Mouse (Mus musculus): ENCODE results near the gene Far2. TPM values are rescaled to one million over a fixed set of nuclear protein-coding genes. Genes with fewer than 3 reads are reported as not detected.

The Far2 gene
- 2.1 and 2.2 TPM in 2 replicates for polyA plus RNA-seq (2014; fragmentation: Nextera tagmentation; extraction: Ambion mirVana)

- Histone ChIP-seq H3K4me3 (ENCODE audit: low read depth, low read length) (peak within 1 kb of the TSS; percentile 26), H3K27ac (ENCODE audit: low read depth, low read length) (no peak within 1 kb of the TSS), H3K4me2 (peak within 1 kb of the TSS; percentile 69), H3K36me3 (ENCODE audit: control insufficient read depth, insufficient read depth, low read length) (no peaks in the 10 kb centered on the region), H3K27me3 (ENCODE audit: control insufficient read depth, insufficient read depth, low read length) (peaks cover 4% of the 10 kb centered on the region; the same call in 1 of the 2 replicates), H3K9me3 (ENCODE audit: control insufficient read depth, low read length) (no peaks in the 10 kb centered on the region), H3K4me1 (ENCODE audit: control insufficient read depth, insufficient read depth, low read length) (no peaks in the 10 kb centered on the region), H3K9ac (ENCODE audit: low read length) (peak within 1 kb of the TSS; percentile 58)
- 3% methylated on average over 34 of the region's 34 CpGs for WGBS
- peak; percentile 89 for DNase-seq (ENCODE audit: low spot score, missing footprints)
- peak; percentile 80 for ATAC-seq (ENCODE audit: low FRiP score)
Observed at GRCm38 (mm10) chr6:148046881-148047649, at the start of gene Far2. Far2 (plus strand) TSS chr6:148047259.

GRCm38 (mm10) chr6:148000483-148000882, 46.6 kb upstream of the Far2 start:
- no peak overlapping the region for H3K27ac ChIP-seq (ENCODE audit: low read depth, low read length)
- no peaks in the 10 kb centered on the region for H3K36me3 ChIP-seq (ENCODE audit: control insufficient read depth, insufficient read depth, low read length)
- H3K9ac ChIP-seq (ENCODE audit: low read length) = no peak overlapping the region
- DNase-seq (ENCODE audit: low spot score, missing footprints) (no peak), ATAC-seq (ENCODE audit: low FRiP score) (peak; percentile 54; the same call in 1 of the 2 replicates)
- no peaks in the 10 kb centered on the region for H3K27me3 ChIP-seq (ENCODE audit: control insufficient read depth, insufficient read depth, low read length)
- WGBS = 92% methylated on average over 2 of the region's 2 CpGs
- no peaks in the 10 kb centered on the region for H3K4me1 ChIP-seq (ENCODE audit: control insufficient read depth, insufficient read depth, low read length)
- no peaks in the 10 kb centered on the region for H3K9me3 ChIP-seq (ENCODE audit: control insufficient read depth, low read length)
- H3K4me3 ChIP-seq (ENCODE audit: low read depth, low read length) = no peak overlapping the region
- no peak overlapping the region for H3K4me2 ChIP-seq

- Histone ChIP-seq H3K4me1 (ENCODE audit: control insufficient read depth, insufficient read depth, low read length) (no peaks in the 10 kb centered on the region), H3K36me3 (ENCODE audit: control insufficient read depth, insufficient read depth, low read length) (no peaks in the 10 kb centered on the region), H3K4me2 (no peak overlapping the region), H3K9me3 (ENCODE audit: control insufficient read depth, low read length) (no peaks in the 10 kb centered on the region), H3K27ac (ENCODE audit: low read depth, low read length) (no peak overlapping the region), H3K27me3 (ENCODE audit: control insufficient read depth, insufficient read depth, low read length) (no peaks in the 10 kb centered on the region), H3K4me3 (ENCODE audit: low read depth, low read length) (no peak overlapping the region), H3K9ac (ENCODE audit: low read length) (no peak overlapping the region)
- DNase-seq (ENCODE audit: low spot score, missing footprints) = no peak
- WGBS = 45% methylated on average over 3 of the region's 3 CpGs
- peak; percentile 77 for ATAC-seq (ENCODE audit: low FRiP score)
Observed at GRCm38 (mm10) chr6:148001071-148001470, 46.0 kb upstream of the Far2 start.

GRCm38 (mm10) chr6:148006118-148006837, 40.8 kb upstream of the Far2 start:
- H3K36me3 ChIP-seq (ENCODE audit: control insufficient read depth, insufficient read depth, low read length) = no peaks in the 10 kb centered on the region
- H3K9me3 ChIP-seq (ENCODE audit: control insufficient read depth, low read length) = no peaks in the 10 kb centered on the region
- no peaks in the 10 kb centered on the region for H3K4me1 ChIP-seq (ENCODE audit: control insufficient read depth, insufficient read depth, low read length)
- 71% methylated on average over 11 of the region's 11 CpGs for WGBS
- no peak for DNase-seq (ENCODE audit: low spot score, missing footprints)
- ATAC-seq (ENCODE audit: low FRiP score) = no peak
- H3K9ac ChIP-seq (ENCODE audit: low read length) = no peak overlapping the region
- no peak overlapping the region for H3K4me2 ChIP-seq
- no peaks in the 10 kb centered on the region for H3K27me3 ChIP-seq (ENCODE audit: control insufficient read depth, insufficient read depth, low read length)
- H3K4me3 ChIP-seq (ENCODE audit: low read depth, low read length) = no peak overlapping the region
- H3K27ac ChIP-seq (ENCODE audit: low read depth, low read length) = no peak overlapping the region

GRCm38 (mm10) chr6:148040759-148041158, 6.3 kb upstream of the Far2 start:
- WGBS = 84% methylated on average over 1 of the region's 1 CpGs
- no peaks in the 10 kb centered on the region for H3K27me3 ChIP-seq (ENCODE audit: control insufficient read depth, insufficient read depth, low read length)
- H3K4me3 ChIP-seq (ENCODE audit: low read depth, low read length) = no peak overlapping the region
- H3K4me2 ChIP-seq = no peak overlapping the region
- H3K4me1 ChIP-seq (ENCODE audit: control insufficient read depth, insufficient read depth, low read length) = no peaks in the 10 kb centered on the region
- DNase-seq (ENCODE audit: low spot score, missing footprints) (no peak), ATAC-seq (ENCODE audit: low FRiP score) (no peak)
- H3K9me3 ChIP-seq (ENCODE audit: control insufficient read depth, low read length) = no peaks in the 10 kb centered on the region
- no peaks in the 10 kb centered on the region for H3K36me3 ChIP-seq (ENCODE audit: control insufficient read depth, insufficient read depth, low read length)
- no peak overlapping the region for H3K27ac ChIP-seq (ENCODE audit: low read depth, low read length)
- H3K9ac ChIP-seq (ENCODE audit: low read length) = no peak overlapping the region

- Histone ChIP-seq H3K9me3 (ENCODE audit: control insufficient read depth, low read length) (no peaks in the 10 kb centered on the region), H3K4me1 (ENCODE audit: control insufficient read depth, insufficient read depth, low read length) (no peaks in the 10 kb centered on the region), H3K4me3 (ENCODE audit: low read depth, low read length) (peak overlapping the region; percentile 26), H3K27ac (ENCODE audit: low read depth, low read length) (no peak overlapping the region), H3K4me2 (peak overlapping the region; percentile 69), H3K36me3 (ENCODE audit: control insufficient read depth, insufficient read depth, low read length) (no peaks in the 10 kb centered on the region), H3K9ac (ENCODE audit: low read length) (peak overlapping the region; percentile 58), H3K27me3 (ENCODE audit: control insufficient read depth, insufficient read depth, low read length) (peaks cover 4% of the 10 kb centered on the region; the same call in 1 of the 2 replicates)
- no peak for ATAC-seq (ENCODE audit: low FRiP score)
- peak; percentile 87 for DNase-seq (ENCODE audit: low spot score, missing footprints)
Observed at GRCm38 (mm10) chr6:148047650-148047988, 560 bp downstream of the Far2 start.

- Histone ChIP-seq H3K9me3 (ENCODE audit: control insufficient read depth, low read length) (no peaks in the 10 kb centered on the region), H3K4me2 (no peak overlapping the region), H3K27ac (ENCODE audit: low read depth, low read length) (no peak overlapping the region), H3K9ac (ENCODE audit: low read length) (no peak overlapping the region), H3K4me1 (ENCODE audit: control insufficient read depth, insufficient read depth, low read length) (no peaks in the 10 kb centered on the region), H3K27me3 (ENCODE audit: control insufficient read depth, insufficient read depth, low read length) (no peaks in the 10 kb centered on the region), H3K4me3 (ENCODE audit: low read depth, low read length) (no peak overlapping the region), H3K36me3 (ENCODE audit: control insufficient read depth, insufficient read depth, low read length) (no peaks in the 10 kb centered on the region)
- DNase-seq (ENCODE audit: low spot score, missing footprints) (no peak), ATAC-seq (ENCODE audit: low FRiP score) (no peak)
- 81% methylated on average over 3 of the region's 3 CpGs for WGBS
Observed at GRCm38 (mm10) chr6:148063131-148063530, 16.1 kb downstream of the Far2 start.

- Histone ChIP-seq H3K9ac (ENCODE audit: low read length) (no peak overlapping the region), H3K9me3 (ENCODE audit: control insufficient read depth, low read length) (no peaks in the 10 kb centered on the region), H3K27ac (ENCODE audit: low read depth, low read length) (no peak overlapping the region), H3K4me2 (no peak overlapping the region), H3K4me3 (ENCODE audit: low read depth, low read length) (no peak overlapping the region), H3K4me1 (ENCODE audit: control insufficient read depth, insufficient read depth, low read length) (no peaks in the 10 kb centered on the region), H3K27me3 (ENCODE audit: control insufficient read depth, insufficient read depth, low read length) (no peaks in the 10 kb centered on the region), H3K36me3 (ENCODE audit: control insufficient read depth, insufficient read depth, low read length) (no peaks in the 10 kb centered on the region)
- WGBS = 90% methylated on average over 5 of the region's 5 CpGs
- no peak for ATAC-seq (ENCODE audit: low FRiP score)
- DNase-seq (ENCODE audit: low spot score, missing footprints) = no peak
Observed at GRCm38 (mm10) chr6:148066267-148066666, 19.2 kb downstream of the Far2 start.

GRCm38 (mm10) chr6:148068786-148069185, 21.7 kb downstream of the Far2 start:
- H3K36me3 ChIP-seq (ENCODE audit: control insufficient read depth, insufficient read depth, low read length) = no peaks in the 10 kb centered on the region
- ATAC-seq (ENCODE audit: low FRiP score) (no peak), DNase-seq (ENCODE audit: low spot score, missing footprints) (no peak)
- H3K4me2 ChIP-seq = no peak overlapping the region
- no peaks in the 10 kb centered on the region for H3K4me1 ChIP-seq (ENCODE audit: control insufficient read depth, insufficient read depth, low read length)
- H3K27me3 ChIP-seq (ENCODE audit: control insufficient read depth, insufficient read depth, low read length) = no peaks in the 10 kb centered on the region
- H3K9ac ChIP-seq (ENCODE audit: low read length) = no peak overlapping the region
- H3K4me3 ChIP-seq (ENCODE audit: low read depth, low read length) = no peak overlapping the region
- WGBS = 89% methylated on average over 4 of the region's 4 CpGs
- no peaks in the 10 kb centered on the region for H3K9me3 ChIP-seq (ENCODE audit: control insufficient read depth, low read length)
- no peak overlapping the region for H3K27ac ChIP-seq (ENCODE audit: low read depth, low read length)
